Mouse (Mus musculus): ENCODE results near the gene Rnf26. TPM values are rescaled to one million over a fixed set of nuclear protein-coding genes. Genes with fewer than 3 reads are reported as not detected.

The Rnf26 gene
- total RNA-seq, 2 experiments from 2014 or later, result 28.4 to 28.6 TPM

DNA sequence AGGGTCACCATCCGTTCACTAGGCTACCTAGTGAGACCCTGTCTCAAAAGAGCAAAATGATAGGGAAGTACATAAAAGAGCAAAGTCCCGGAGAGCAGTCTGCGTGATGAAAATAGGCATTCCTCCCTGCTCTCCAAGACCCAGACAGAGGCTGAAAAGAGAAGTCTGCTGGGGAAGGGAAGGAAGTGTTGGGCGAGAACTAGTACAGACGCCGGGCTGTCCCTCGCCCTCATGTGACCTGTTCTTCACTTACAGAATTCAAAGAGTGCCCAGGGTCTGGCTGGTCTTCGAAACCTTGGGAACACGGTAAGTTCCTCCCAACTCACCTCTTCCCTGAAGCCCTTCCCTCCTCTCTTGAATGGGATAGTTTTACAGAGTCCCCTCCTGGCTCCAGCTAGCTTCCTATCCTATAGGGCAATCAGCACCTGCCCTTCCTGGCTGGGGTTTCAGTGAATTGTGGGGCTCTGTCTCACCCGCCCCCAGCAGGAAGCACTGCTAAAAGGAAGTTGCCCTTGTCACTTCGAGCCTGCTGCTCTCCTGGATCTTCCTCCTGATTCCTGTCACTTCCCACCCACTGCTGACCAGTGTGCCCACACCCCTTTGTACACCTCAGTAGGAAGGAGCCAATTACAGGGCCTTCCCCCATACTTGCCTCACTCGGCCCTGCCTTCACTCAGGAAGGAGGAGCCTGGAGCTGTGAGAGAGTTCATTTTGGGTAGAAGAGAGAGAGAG, 24.3 kb downstream of the Rnf26 start:
- no peak for DNase-seq

DNA sequence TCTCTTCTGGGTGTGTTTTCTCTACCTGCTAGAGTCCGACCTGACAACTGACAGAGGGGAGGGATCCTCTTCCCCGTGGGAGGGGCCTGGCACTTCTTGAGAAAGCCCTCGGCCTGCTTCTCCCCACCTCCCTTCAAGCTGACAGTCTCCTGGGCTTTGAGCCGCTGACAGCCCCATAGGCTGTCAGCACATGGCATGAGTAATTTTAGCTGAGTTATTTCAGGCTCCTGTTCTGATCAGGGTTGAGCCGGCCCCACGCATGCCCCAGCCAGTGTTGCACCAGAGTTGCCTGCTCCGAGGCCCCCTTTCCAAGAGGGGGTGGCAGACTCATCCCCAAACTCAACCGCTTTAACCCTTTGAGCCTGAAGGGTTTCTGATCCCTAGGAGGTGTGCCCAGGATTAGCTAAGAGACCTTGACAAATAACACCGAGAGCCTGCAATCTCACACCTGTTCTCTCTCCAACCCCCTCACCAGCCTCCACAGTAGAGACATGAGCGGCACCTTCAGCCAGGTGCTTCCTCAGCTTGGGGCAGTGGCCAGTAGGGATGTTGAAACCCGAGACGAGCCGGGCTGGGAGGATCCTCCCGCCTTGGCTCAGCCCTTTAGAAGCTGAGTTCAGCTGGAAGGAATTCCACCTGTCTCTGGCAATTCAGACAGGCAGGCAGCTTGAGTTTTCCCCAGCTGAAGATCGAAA, 25.4 kb downstream of the Rnf26 start:
- DNase-seq, result peak in 1 of 2 experiments; percentile 59

DNA sequence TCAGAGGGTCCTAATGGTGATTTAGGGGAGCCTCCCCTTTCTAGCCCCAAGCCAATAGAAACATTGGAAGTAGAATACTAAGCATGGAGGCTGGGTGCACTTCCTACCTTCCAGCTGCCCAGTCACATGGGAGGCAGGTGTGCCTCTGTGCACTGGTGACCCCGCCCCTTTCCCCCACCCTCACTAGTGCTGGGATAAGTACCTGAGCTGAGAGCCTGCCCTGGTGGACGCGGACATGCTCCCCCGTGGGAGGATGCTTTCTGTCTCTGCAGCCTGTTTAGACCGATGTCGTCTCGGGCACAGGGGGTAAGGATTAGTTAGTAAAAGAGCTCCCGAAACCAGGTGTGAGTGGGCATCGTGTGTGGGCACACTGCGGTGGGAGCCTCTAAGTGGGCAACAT, 26.4 kb downstream of the Rnf26 start:
- no peak for DNase-seq

DNA sequence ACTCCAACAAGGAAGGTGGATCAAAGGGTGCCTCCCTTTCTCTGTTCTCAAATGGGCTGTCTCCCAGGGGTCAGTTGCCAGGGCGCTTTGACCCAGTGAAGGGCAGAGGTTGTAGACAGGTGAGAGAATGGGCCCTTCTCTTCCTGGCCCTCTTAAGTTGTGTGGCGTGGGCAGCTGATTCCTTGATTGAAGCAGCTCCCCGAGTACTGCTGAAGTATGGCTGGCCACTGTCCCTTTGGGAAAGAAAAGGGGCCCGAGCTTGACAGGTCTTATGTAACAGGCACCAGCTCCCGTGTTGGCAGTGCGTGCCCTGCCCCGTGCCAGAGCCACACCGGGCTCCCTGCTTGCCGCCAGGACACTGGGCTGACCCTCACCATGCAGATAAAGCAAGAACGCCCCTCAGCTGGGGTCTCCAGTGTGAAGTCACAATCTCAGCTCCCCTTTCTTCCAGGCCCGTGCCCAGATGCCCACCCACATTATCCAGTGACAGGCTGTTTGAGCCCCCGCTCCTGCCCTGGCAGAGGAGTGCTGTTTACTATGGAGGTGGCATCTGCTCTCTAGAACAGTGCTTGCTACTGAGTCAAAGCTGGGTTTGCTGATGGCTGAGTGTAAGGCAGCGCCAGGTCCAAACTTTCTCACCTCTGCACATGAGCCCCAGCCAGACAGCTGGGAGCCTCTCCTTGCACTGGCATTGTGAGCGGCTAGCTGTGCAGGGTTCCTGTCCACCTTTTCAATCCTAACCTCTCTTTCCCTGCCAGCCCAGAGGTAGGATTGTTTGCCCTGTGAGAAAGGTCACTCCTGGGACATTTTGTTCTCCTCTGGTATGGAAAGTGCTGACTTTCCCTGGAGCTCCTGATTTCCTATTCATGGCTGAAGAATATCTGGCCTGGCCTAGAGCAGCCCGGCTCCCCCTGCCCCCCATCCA, 27.3 kb downstream of the Rnf26 start:
- DNase-seq, result peak; percentile 76 to 79

DNA sequence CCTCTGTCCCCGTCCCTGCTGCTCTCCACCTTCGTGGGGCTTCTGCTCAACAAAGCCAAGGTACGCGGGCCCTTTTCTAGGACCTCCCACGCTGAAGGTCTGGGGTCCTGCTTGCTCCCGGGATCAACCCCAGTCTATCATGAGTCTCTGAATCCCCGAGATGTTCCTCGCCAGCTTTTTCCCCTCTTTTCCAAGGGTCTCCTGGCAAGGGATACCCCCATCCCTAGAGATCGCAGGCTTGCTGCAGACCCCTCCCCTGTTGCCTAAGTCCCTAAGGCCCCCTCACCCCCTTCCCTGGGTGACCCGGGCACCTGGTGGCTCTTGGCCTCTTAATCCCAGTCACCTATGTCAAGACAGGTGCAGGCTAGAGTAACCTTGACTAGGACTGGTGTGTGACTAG, 28.0 kb downstream of the Rnf26 start:
- no peak for DNase-seq

DNA sequence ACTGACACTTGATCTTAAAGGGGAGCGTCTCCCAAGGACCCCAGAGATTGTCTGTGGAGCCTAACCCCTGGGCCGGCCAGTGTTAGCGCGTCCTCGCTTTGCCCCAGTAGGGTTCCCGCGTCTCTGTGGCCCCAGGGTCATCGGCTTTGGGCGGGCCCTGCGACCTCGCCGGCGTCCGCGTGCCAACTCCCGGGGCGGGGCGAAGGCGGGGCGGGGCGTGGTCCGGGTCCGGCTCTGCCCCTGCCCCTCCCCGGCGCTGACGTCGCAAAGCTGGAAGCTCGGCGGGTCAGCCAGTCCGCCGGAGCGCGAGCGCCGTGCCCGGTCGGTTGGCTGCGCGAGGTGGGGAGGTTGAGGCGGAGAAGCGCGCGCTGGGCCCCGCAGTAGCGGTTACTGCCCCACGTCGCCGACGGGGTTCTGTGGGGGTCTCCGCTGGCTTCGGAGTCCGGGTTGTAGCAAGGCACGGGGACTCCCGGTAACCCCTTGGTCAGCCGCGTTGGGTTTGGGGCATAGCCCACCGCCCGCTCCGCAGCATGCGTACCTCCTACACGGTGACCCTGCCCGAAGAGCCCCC, 28.6 kb downstream of the Rnf26 start:
- DNase-seq, result peak; percentile 91 to 92

DNA sequence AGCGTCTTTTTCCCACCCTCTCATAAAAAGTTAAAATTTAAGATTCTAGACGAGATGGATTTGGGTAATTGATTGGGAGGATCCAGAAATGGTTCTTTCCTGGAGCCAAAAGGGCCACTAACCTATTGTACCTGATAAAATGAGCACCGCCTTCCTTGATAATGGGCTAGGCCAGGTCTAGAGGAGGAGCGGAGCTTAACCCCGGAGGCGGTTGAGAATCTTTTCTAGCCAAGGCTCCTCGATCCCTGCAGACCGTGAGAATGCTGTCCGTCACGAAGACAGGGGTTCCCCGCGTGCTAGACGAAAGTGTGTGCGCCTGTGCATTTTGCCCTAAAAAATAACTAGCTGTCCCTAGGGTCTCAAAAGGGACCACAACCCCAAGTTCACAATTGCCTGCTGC, 29.1 kb downstream of the Rnf26 start:
- no peak for DNase-seq

DNA sequence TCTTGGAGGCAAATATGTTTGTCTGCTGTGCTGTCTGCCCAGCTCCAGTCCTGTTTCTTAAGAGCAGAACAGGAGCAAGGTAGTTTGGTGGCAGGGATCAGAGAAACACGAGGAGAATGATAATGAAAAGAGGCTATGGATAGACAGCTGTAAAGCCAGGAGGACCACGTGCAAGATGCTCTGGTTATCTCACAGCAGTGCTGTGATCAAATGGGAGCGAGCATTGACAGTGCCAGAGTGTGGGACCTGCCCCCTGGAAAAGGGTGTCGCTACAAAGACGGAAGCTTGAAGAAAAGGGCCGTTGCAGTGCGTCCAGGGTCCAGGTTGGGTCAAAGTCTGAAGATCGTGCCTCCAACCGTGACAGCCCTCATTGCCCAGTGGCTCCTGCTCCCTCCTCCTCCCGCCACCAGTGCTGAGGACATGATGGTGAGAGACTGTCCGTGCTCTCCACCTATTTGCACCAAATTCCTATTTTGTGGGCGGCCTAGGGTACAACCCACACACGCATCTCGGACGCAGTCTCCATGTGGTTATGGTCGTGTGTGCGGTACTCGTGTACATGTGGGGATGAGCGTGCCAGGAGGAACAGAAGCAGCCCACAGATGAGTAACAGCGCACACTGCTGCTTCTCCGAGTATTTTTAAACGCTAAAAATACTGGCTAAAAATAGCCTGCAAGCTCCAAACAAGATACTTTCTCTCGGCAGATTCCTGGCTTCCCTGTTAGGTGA, 29.8 kb downstream of the Rnf26 start:
- DNase-seq, result peak in 1 of 2 experiments; percentile 62

DNA sequence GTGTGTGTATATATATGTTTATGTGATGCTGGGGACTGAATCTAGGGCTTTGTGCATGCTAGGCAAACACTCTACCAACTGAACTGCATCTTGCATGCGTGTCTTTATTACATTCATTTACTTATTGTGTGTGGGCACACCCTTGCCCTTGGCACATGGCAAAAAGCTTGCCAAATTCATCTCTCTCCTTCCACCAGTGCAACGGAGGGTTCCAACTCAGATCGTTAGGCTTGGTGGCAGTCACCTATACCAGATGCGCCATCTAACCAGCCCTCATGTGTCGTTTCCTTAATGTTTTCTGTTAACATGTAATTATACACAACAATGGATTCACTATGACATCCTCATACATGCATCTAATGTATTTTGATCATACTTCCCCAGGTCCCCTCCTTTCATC, 31.1 kb downstream of the Rnf26 start:
- DNase-seq, result no peak

DNA sequence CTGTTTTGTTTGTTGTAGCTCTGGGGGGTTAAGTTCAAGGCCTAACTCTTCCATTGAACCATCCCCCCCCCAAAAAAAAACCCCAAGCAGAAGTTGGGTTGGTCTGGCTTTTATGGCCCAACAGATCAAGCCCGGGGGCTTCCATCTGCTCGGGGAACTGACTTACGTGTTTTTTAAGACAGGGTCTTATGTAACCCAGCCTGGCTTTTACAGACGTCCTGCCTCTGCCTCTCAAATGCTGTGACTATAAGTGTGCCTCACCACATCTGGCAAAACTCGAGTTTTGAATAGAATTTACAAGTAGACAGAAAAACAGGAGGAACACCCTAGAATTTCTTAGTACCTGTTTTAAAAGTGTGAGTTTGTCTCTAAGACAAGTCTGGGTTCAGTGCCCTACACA, 31.7 kb downstream of the Rnf26 start:
- DNase-seq, result no peak

DNA sequence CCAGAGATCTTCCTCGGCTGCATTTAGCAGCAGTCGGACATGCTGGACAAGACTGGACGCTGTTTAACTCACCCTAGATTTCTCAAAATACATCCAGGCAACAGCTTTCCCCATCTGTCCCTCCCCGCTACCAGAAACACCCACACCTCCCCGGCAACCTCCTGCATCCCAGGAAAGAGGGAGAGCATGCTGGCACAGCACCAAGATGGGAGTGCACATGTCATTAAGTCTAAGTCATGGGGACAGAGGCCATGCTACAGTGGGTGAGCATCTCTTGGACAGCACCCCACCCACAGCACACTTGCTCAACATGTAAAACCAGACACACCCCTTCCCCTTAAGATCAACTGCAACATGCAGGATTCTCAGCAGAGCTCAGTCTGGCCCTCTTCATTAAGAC, 32.4 kb downstream of the Rnf26 start:
- peak in 1 of 2 experiments; percentile 52 for DNase-seq

DNA sequence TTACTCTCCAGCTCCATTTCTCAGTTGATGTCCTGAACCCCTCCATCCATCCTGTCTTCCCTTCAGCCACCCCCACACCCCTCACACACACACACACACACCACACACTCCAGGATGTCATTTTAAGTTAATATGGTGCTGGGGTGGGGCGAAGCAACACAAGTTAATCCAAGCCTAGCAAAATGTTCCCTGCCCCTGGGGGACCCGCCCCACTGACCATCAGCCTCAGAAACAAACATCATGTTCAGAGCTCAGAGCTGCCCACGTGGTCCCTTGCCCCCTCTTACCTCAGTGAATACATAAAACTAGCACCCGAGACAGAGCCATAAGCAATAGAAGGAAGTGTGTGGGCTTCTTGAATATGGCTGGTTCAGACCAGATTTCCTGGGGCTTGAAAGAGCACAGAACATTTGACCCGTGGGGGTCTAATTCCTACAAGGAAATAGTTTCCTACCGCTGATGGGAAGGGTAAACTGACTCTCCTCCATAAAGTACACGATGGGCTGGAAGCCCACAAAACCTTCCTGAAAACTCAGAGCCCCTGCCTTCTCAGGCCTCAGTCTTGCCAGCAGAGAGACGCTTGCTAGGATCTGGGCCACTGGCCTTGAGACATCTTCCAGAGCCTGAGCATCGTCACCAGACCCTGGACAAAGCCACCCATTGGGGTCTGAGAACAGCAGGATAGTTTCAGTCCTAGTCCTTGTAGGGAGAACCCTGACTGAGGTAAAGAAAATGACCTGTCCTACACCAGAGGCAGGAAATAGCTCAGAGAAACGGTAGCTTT, 33.1 kb downstream of the Rnf26 start:
- no peak for DNase-seq

DNA sequence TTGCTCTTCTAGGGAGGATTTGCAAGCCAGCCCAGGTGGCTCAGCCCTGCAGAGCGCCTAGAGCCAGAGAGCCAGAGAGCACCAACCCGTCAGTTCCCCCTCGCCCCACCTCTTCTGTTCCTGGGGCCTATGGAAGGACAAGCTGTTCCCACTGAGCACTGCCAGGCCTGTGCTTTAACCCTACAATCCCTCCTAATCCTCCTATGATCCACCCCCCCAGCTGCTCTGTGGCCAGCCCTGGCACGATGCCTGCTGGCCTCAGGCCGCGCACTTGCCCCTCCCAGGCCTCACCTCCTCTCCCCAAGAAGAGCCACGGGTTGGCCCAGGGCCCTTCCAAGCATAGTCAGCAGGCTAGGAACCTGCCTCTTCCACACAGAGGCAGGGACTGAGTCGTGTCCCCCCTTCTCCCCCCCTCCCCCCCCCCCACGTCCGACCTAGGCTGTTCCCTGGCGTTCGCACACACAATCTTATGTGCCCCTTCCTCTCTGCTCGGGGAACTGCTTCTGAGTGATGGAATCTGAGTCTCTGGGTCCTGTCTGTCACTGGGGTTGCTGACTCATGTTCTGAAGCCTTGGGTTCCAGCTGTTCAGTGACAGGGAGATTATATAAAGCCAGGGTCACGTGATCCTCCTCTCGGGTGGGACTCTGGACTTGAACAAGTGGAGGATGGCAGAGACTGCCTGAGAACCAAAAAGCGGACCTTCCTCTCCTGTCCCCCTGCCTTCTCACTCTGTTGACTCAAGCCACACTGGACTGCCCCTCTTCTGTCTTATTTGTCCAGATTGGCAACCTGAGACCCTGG, 34.2 kb downstream of the Rnf26 start:
- peak; percentile 72 for DNase-seq

DNA sequence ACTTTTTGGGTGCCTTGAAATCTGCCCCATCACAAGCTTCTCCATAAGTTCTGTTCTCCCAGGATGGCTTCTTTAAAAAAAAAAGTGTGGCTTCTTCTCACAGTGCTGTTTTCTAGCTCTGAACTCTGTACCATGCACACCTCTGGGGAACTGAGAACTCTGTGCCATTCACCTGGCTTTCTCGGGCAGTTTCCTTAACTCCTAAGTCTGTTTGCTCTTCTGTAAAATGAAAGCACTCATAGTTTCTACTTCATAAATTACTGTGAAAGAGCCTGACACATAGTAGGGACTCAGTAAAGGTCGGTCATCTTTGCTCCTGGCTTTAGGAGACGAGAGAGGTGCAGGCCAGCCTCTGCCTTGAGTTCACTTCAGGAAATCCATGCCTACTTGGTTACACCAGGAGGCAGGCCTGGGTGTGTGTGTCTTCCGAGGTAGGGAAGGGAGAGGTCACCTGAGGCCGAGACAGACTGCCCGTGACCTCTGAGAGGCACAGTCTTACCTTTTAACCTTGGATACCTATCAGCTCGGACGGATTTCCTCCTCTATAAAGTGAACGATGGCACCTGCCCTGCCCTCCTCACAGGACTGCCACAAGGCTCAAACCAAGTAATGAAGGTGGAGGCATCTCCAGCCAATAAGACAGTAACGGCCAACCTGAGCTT, 35.0 kb downstream of the Rnf26 start:
- DNase-seq, result no peak

DNA sequence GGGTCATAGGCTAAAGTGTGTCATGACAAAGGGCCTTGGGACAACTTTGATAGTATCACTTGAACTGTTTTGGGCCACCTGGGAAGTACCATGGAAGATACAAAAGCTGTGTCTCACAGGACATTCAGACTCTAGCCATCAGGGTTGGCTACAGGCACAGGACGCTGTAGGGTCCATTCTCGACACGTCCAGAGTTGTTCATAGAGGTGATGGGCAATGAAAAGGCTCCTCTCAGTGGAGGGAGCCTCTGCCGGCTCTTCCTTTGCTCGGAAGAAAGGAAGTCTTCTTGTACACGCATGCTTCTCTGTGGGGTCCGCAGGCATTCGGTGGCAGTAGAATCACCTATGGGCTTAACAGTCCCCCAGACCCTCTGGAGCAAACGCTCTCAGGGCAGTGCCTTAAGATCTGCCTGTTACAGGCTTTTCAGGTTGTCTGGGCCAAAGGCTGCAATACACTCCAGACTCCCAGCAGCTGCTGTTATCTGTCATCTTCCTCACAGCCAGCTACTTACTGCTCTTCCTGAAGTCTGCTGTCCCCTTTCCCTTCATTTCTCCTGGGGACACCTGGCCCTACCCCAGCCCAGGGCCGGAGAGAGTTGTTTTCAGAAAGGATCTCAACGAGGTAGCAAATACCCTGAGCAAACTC, 35.9 kb downstream of the Rnf26 start:
- no peak for DNase-seq

DNA sequence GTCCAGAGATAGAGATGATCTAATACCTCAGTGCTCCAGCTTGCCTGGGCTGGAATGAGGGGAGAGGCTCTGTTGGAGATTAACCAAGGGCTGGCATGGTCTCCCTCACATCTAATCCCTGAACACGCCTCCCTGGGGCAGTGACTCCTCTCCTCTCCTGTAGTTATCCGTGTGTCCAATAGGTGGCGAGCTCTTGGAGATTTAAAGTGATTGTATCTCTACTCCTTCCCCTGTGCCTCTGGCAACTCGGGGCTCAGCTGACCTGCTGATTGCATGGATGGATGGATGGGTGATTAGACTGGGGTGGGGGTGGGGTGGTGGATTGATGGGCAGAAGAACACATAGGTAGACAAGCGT, 36.6 kb downstream of the Rnf26 start:
- peak in 1 of 2 experiments; percentile 55 for DNase-seq

DNA sequence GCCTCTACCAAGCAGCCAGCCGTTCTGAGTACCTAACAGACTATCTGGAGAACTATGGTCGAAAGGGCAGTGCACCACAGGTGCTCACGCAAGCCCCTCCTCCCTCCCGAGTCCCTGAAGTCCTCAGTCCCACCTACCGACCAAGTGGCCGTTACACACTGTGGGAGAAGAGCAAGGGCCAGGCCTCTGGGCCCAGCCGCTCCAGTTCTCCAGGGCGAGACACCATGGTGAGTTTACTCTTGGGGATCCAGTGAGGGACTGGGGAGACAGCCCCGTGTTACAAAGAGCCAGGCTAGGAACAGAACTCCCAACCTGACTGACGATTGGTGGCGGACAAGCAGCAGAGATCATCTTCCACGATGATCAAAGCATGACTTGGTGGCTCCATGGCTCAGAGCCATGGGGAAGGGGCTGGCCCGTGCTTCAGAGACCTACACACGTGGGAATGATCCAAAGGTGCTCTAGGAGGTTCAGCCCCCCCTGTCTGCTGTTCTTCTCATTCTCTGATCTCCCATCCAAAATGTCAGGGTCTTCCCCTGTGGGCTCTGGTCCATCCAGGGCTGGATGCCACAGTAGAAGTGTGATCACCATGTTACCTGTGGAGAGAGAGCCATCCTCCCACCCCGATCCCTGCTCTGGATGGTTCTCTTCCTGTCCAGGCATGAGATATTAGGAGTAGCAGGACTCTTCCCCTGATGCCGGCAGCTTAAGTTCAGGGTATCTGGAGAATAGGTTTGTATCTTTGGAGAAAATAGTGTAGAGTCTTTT, 37.1 kb downstream of the Rnf26 start:
- no peak for DNase-seq

DNA sequence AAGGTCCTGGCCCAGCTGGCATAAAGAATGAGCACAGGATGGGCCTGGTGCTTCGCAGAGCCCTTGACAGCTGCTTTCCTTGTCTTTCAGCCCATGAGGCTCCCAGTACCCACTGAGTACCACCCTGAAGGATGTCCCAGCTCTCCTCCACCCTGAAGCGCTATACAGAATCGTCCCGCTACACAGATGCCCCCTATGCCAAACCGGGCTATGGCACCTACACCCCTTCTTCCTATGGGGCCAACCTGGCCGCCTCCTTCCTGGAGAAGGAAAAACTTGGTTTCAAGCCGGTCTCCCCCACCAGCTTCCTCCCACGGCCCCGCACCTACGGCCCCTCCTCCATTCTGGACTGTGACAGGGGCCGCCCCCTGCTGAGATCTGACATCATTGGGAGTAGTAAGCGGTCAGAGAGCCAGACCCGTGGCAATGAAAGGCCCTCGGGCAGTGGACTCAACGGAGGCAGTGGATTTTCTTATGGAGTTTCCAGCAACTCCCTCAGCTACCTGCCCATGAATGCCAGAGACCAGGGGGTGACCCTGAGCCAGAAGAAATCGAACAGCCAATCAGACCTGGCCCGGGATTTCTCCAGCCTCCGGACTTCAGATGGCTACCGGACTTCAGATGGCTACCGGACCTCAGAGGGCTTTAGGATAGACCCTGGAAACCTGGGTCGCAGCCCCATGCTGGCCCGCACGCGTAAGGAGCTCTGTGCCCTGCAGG, 37.9 kb downstream of the Rnf26 start:
- DNase-seq, result no peak

Measured in layer of hippocampus, postnatal 36 days (tissue).